Mouse (Mus musculus) liver, embryonic 14.5 days (tissue): ENCODE results near the gene Taf1. TPM values are rescaled to one million over a fixed set of nuclear protein-coding genes. Genes with fewer than 3 reads are reported as not detected.
A peak's percentile ranks its signal among the peaks of the same experiment; 100 is the strongest.

Source experiments
- ATAC-seq: fragments of 200-750 bp; cut with Nextera tagmentation; 2 replicates; pipeline ENCODE4 v1.8.0; 2017; ENCODE audit warnings: moderate number of reproducible peaks, mild to moderate bottlenecking, moderate library complexity; ENCODE audit not compliant: insufficient read depth
- DNase-seq, 3 experiments: peaks; one replicate each; pipeline ENCODE4 v3.0.0-alpha.2; 2012 to 2013; ENCODE audit warnings: low read depth in 3 of 3, low spot score in 3 of 3
- H3K27ac ChIP-seq: fragments of 300-500 bp; sonication (generic); 2 replicates; pipeline ENCODE4 v1.5.1; 2014; ENCODE audit warnings: moderate library complexity, mild to moderate bottlenecking, control low read depth, inconsistent platforms
- H3K27me3 ChIP-seq: fragments of 300-500 bp; sonication (generic); 2 replicates; pipeline ENCODE4 v1.6.1; 2014; ENCODE audit warnings: mild to moderate bottlenecking, low read length, moderate library complexity; ENCODE audit not compliant: control insufficient read depth, insufficient read depth
- H3K36me3 ChIP-seq: fragments of 300-500 bp; sonication (generic); replicated peaks from 2 replicates; pipeline ENCODE4 v1.6.1; 2014; ENCODE audit warnings: low read depth; ENCODE audit not compliant: control insufficient read depth, insufficient read depth
- H3K4me1 ChIP-seq, 2 experiments: fragments of 200-500 bp in 1 of 2; fragments of 300-500 bp in 1 of 2; sonication (generic) in 1 of 2; replicated peaks; 2 replicates each; pipeline ENCODE4 v1.6.1; 2012 to 2014; ENCODE audit warnings: antibody characterized with exemption in 1 of 2, inconsistent platforms in 1 of 2, low read length in 1 of 2; ENCODE audit not compliant: control insufficient read depth in 2 of 2, insufficient read depth in 2 of 2
- H3K4me2 ChIP-seq: fragments of 300-500 bp; sonication (generic); 2 replicates; pipeline ENCODE4 v1.6.1; 2014; ENCODE audit warnings: low read depth, mild to moderate bottlenecking, control low read depth, moderate library complexity
- H3K4me3 ChIP-seq, 2 experiments: fragments of 200-500 bp in 1 of 2; fragments of 300-500 bp in 1 of 2; sonication (generic) in 1 of 2; 2 replicates each; pipeline ENCODE4 v1.5.1; 2012 to 2014; ENCODE audit warnings: low read depth in 2 of 2, low read length in 2 of 2, mild to moderate bottlenecking in 2 of 2, control low read depth in 1 of 2, inconsistent platforms in 1 of 2, moderate library complexity in 1 of 2; ENCODE audit not compliant: insufficient read depth in 1 of 2
- H3K9ac ChIP-seq: fragments of 300-500 bp; sonication (generic); replicated peaks from 2 replicates; pipeline ENCODE4 v1.6.1; 2014; ENCODE audit warnings: mild to moderate bottlenecking, control low read depth, moderate library complexity
- H3K9me3 ChIP-seq: fragments of 300-500 bp; sonication (generic); 2 replicates; pipeline ENCODE4 v1.6.1; 2016; ENCODE audit warnings: low read length, mixed read lengths; ENCODE audit not compliant: control insufficient read depth
- CTCF ChIP-seq: IDR thresholded peaks from 2 replicates; pipeline ENCODE4 v1.5.1; 2016; ENCODE audit warnings: antibody characterized with exemption, low read depth, control low read depth
- EP300 ChIP-seq: IDR thresholded peaks from 2 replicates; pipeline ENCODE4 v1.6.1; 2016; ENCODE audit warnings: antibody characterized with exemption, low read depth
- WGBS: fragments of 180-500 bp; shearing (Covaris S2); extraction: QIAGEN DNeasy Blood & Tissue Kit; methylation state at CpG from one replicate; pipeline ENCODE4 v1.1.7; 2014; ENCODE audit not compliant: insufficient replicate concordance; 5-methylcytosine and 5-hydroxymethylcytosine counted together
- polyA plus RNA-seq, 2 experiments: library from polyadenylated mRNA; depleted of rRNA in 1 of 2; stranded (reverse) in 1 of 2; unstranded in 1 of 2; fragments of >200 nt; fragmentation: Nextera tagmentation in 1 of 2; extraction: Ambion mirVana in 1 of 2; gene quantifications; 2 replicates each; pipeline versions ENCODE4 v1.2.1 to v1.2.3; 2012 to 2014

The Taf1 gene
- polyA plus RNA-seq, 2 experiments, result 6.1 to 12.5 TPM

GRCm38 (mm10) chrX:101639741-101640166, 107.2 kb downstream of the Taf1 start, which contains the start of gene Ogt:
TSS of gene Ogt (plus strand) at chrX:101640060.
- Histone ChIP-seq H3K27me3 (no peaks in the 10 kb centered on the region; the same call in none of the 2 replicates), H3K9ac (peak within 1 kb of the TSS; percentile 90), H3K4me1 (peaks cover 0 to 2% of the 10 kb centered on the region in 2 experiments; a peak in 2 of 4 replicates), H3K4me3 (peak within 1 kb of the TSS; percentile 77 to 99), H3K4me2 (peak within 1 kb of the TSS; percentile 79), H3K36me3 (peaks cover 7% of the 10 kb centered on the region), H3K9me3 (no peaks in the 10 kb centered on the region), H3K27ac (peak within 1 kb of the TSS; percentile 80)
- TF ChIP-seq EP300 (peak; percentile 32; the same call in 1 of the 2 replicates), CTCF (no peak)
- WGBS, result 8% methylated on average over 24 of the region's 24 CpGs
- ATAC-seq, result peak; percentile 91
- peak; percentile 89 to 91 (median 91) for DNase-seq

GRCm38 (mm10) chrX:101640194-101641160, 107.9 kb downstream of the Taf1 start:
- ATAC-seq, result peak; percentile 74
- no peak for TF ChIP-seq EP300
- TF ChIP-seq CTCF, result no peak
- DNase-seq, result peak; percentile 40 to 41 (median 40)
- Histone ChIP-seq H3K4me3 (peak overlapping the region; percentile 77 to 99), H3K4me2 (peak overlapping the region; percentile 79), H3K9ac (peak overlapping the region; percentile 90), H3K27ac (peak overlapping the region; percentile 80), H3K4me1 (peaks cover 0 to 2% of the 10 kb centered on the region in 2 experiments; a peak in 2 of 4 replicates), H3K9me3 (no peaks in the 10 kb centered on the region), H3K27me3 (no peaks in the 10 kb centered on the region; the same call in none of the 2 replicates), H3K36me3 (peaks cover 10% of the 10 kb centered on the region)
- WGBS, result 12% methylated on average over 45 of the region's 45 CpGs

- ATAC-seq (peak; percentile 33; the same call in 1 of the 2 replicates), DNase-seq (no peak)
- Histone ChIP-seq H3K27me3 (no peaks in the 10 kb centered on the region; the same call in none of the 2 replicates), H3K9me3 (no peaks in the 10 kb centered on the region), H3K4me2 (peak overlapping the region; percentile 79), H3K27ac (peak overlapping the region; percentile 80), H3K36me3 (peaks cover 10% of the 10 kb centered on the region), H3K9ac (peak overlapping the region; percentile 90), H3K4me1 (peaks cover 0 to 2% of the 10 kb centered on the region in 2 experiments; a peak in 2 of 4 replicates), H3K4me3 (peak overlapping the region; percentile 77 to 99)
- no peak for TF ChIP-seq CTCF
- no peak for TF ChIP-seq EP300
- 12% methylated on average over 6 of the region's 6 CpGs for WGBS
Observed at GRCm38 (mm10) chrX:101641161-101641530, 108.6 kb downstream of the Taf1 start.

GRCm38 (mm10) chrX:101642091-101642490, 109.6 kb downstream of the Taf1 start:
- no peaks in the 10 kb centered on the region; the same call in none of the 2 replicates for H3K27me3 ChIP-seq
- H3K4me1 ChIP-seq, result peaks cover 0 to 6% of the 10 kb centered on the region in 2 experiments; a peak in 2 of 4 replicates
- 9% methylated on average over 5 of the region's 5 CpGs for WGBS
- peaks cover 10% of the 10 kb centered on the region for H3K36me3 ChIP-seq
- H3K4me2 ChIP-seq, result peak overlapping the region; percentile 79
- DNase-seq (no peak), ATAC-seq (no peak)
- H3K9ac ChIP-seq, result peak overlapping the region; percentile 90
- TF ChIP-seq EP300 (no peak), CTCF (no peak)
- H3K4me3 ChIP-seq, result peak overlapping the region; percentile 54 to 77
- H3K9me3 ChIP-seq, result no peaks in the 10 kb centered on the region
- no peak overlapping the region for H3K27ac ChIP-seq

- no peak overlapping the region for H3K4me2 ChIP-seq
Observed at GRCm38 (mm10) chrX:101645286-101645685, 112.8 kb downstream of the Taf1 start.

More at GRCm38 (mm10) chrX:101645286-101645685, 112.8 kb downstream of the Taf1 start:
- DNase-seq (no peak), ATAC-seq (no peak)
- no peak for TF ChIP-seq CTCF
- TF ChIP-seq EP300, result no peak
- Histone ChIP-seq H3K9me3 (no peaks in the 10 kb centered on the region), H3K9ac (no peak overlapping the region), H3K27me3 (no peaks in the 10 kb centered on the region; the same call in 1 of the 2 replicates), H3K36me3 (peaks cover 12% of the 10 kb centered on the region), H3K27ac (no peak overlapping the region), H3K4me1 (peaks cover 0 to 5% of the 10 kb centered on the region in 2 experiments; a peak in 2 of 4 replicates), H3K4me3 (no peak overlapping the region)
- 55% methylated on average over 2 of the region's 2 CpGs for WGBS
